Mouse (Mus musculus) brain, embryonic 14.5 days (tissue): Measurements from ENCODE around the gene Ubox5.

ENCODE experiments used
- CTCF ChIP-seq: fragments of 200-500 bp; IDR thresholded peaks from 2 replicates; pipeline ENCODE4 v1.5.1; 2012; ENCODE audit warnings: inconsistent platforms, mild to moderate bottlenecking, moderate library complexity, borderline replicate concordance; ENCODE audit not compliant: insufficient read depth, insufficient read length; ENCODE audit errors: extremely low read depth
- POLR2A ChIP-seq: fragments of 200-500 bp; IDR thresholded peaks from 2 replicates; pipeline ENCODE4 v1.6.1; 2012; ENCODE audit warnings: mild to moderate bottlenecking, inconsistent platforms, borderline replicate concordance; ENCODE audit not compliant: poor library complexity, insufficient read depth, insufficient read length, severe bottlenecking; ENCODE audit errors: extremely low read depth

DNA sequence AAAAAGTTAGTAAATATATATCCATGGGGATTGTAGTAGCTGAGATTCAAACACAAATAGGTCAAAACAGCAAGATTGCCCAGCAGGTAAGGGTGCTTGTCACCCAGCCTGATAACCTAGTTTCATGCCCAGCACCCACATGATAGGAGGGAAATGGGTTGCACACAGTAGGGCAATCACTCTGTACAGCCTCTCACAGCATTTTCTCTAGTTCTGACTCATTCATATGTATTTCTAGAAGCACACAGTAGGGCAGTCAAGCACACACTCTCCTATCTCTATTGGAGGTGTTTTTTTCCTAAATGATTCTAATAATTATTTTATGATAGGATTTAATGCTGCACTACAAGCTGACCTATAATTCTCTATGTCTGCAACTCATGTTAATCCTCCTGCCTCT lies 59.9 kb downstream of the Ubox5 start:
- TF ChIP-seq CTCF, result no peak
- no peak for TF ChIP-seq POLR2A
